ENCODE assay signal across 8 mouse cellular contexts in genomic region chr4:116821694-116822016, GRCm38 (mm10). TPM values are rescaled to one million over a fixed set of nuclear protein-coding genes. Genes with fewer than 3 reads are reported as not detected.
DNase-seq lines count a peak whose midpoint lies in the region; ATAC-seq lines count a peak whose summit lies in the region.

TSS of gene Hpdl (minus strand) at chr4:116821707.

- H3K27me3 ChIP-seq in heart, embryonic 11.5 days (ENCODE audit: control insufficient read depth, insufficient read depth, low read length): peaks cover 19% of the 10 kb centered on the region
- H3K27me3 ChIP-seq in forebrain, embryonic 13.5 days: peaks cover 26% of the 10 kb centered on the region
- H3K27me3 ChIP-seq in liver, embryonic 13.5 days: peaks cover 27% of the 10 kb centered on the region

- H3K4me2 ChIP-seq in heart, embryonic 11.5 days: peak within 1 kb of the TSS; percentile 99
- peak within 1 kb of the TSS; percentile 93 for H3K4me2 ChIP-seq in forebrain, embryonic 13.5 days
- H3K4me2 ChIP-seq in liver, embryonic 13.5 days: peak within 1 kb of the TSS; percentile 83

- DNase-seq in heart, postnatal 4 days: no peak
- no peak for DNase-seq in liver, embryonic 13.5 days
- DNase-seq in right cerebral cortex, adult 18-20 months: no peak
- no peak for DNase-seq in cerebellum, postnatal 14 days

- no peaks in the 10 kb centered on the region; the same call in 1 of the 2 replicates for H3K36me3 ChIP-seq in heart, embryonic 11.5 days (ENCODE audit: control insufficient read depth, insufficient read depth, low read length)
- H3K36me3 ChIP-seq in forebrain, embryonic 13.5 days (ENCODE audit: poor library complexity, severe bottlenecking): peaks cover 18% of the 10 kb centered on the region
- H3K36me3 ChIP-seq in liver, embryonic 13.5 days: peaks cover 10% of the 10 kb centered on the region; the same call in 1 of the 2 replicates

- H3K9me3 ChIP-seq in heart, embryonic 11.5 days (replicated peaks; ENCODE audit: control insufficient read depth, low read length): no peaks in the 10 kb centered on the region
- no peaks in the 10 kb centered on the region for H3K9me3 ChIP-seq in forebrain, embryonic 13.5 days (replicated peaks)
- no peaks in the 10 kb centered on the region for H3K9me3 ChIP-seq in liver, embryonic 13.5 days (replicated peaks)

- peak within 1 kb of the TSS; percentile 54 for H3K4me3 ChIP-seq in heart, embryonic 11.5 days (ENCODE audit: low read depth, low read length)
- peak within 1 kb of the TSS; percentile 49 for H3K4me3 ChIP-seq in forebrain, embryonic 13.5 days
- peak within 1 kb of the TSS; percentile 63 for H3K4me3 ChIP-seq in liver, embryonic 13.5 days (replicated peaks)

- peaks cover 15% of the 10 kb centered on the region; the same call in 1 of the 2 replicates for H3K4me1 ChIP-seq in heart, embryonic 11.5 days (ENCODE audit: control insufficient read depth, insufficient read depth, low read length)
- H3K4me1 ChIP-seq in forebrain, embryonic 13.5 days: peaks cover 25% of the 10 kb centered on the region
- peaks cover 48% of the 10 kb centered on the region for H3K4me1 ChIP-seq in liver, embryonic 13.5 days (replicated peaks)

- H3K9ac ChIP-seq in heart, embryonic 11.5 days (ENCODE audit: low read depth, low read length): peak within 1 kb of the TSS; percentile 72
- H3K9ac ChIP-seq in forebrain, embryonic 13.5 days: peak within 1 kb of the TSS; percentile 65
- H3K9ac ChIP-seq in liver, embryonic 13.5 days: peak within 1 kb of the TSS; percentile 67

- 12% methylated on average over 9 of the region's 9 CpGs for WGBS in heart, embryonic 11.5 days (ENCODE audit: insufficient replicate concordance)
- WGBS in forebrain, embryonic 13.5 days: 13% methylated on average over 9 of the region's 9 CpGs
- WGBS in liver, embryonic 13.5 days (ENCODE audit: insufficient replicate concordance): 11% methylated on average over 9 of the region's 9 CpGs

- H3K27ac ChIP-seq in heart, embryonic 11.5 days (ENCODE audit: low read depth, low read length): no peak within 1 kb of the TSS
- H3K27ac ChIP-seq in forebrain, embryonic 13.5 days: no peak within 1 kb of the TSS
- H3K27ac ChIP-seq in liver, embryonic 13.5 days: no peak within 1 kb of the TSS

- ATAC-seq in heart, embryonic 11.5 days (replicated peaks; ENCODE audit: insufficient number of reproducible peaks, low FRiP score, low TSS enrichment): no peak
- peak; percentile 34 for ATAC-seq in CD4-positive, CD25-positive, alpha-beta regulatory T cell, adult 4 months
- no peak for ATAC-seq in forebrain, embryonic 13.5 days
- ATAC-seq in liver, embryonic 13.5 days (ENCODE audit: low read depth): no peak
- ATAC-seq in erythroid progenitor cell, adult 5-6 weeks (replicated peaks; ENCODE audit: low FRiP score, poor library complexity, severe bottlenecking): no peak

RNA-seq across cellular contexts. Expression of gene Hpdl, which starts in this region (rescaled TPM):
- polyA plus RNA-seq in heart, embryonic 11.5 days (2014; fragmentation: Nextera tagmentation; extraction: Ambion mirVana): 0.84 and 1.1 TPM in 2 replicates
- total RNA-seq in heart, postnatal 4 days (2021): 1 to 10 TPM; 1.3 to 2.2 TPM
- polyA plus RNA-seq in CD4-positive, CD25-positive, alpha-beta regulatory T cell, adult 4 months (2017; shearing (Covaris generic)): under 1 TPM in 1 of 2 experiments, not detected in 1; 0.52 TPM
- 0.85 and 0.94 TPM in 2 replicates for polyA plus RNA-seq in forebrain, embryonic 13.5 days (2015; fragmentation: Nextera tagmentation; extraction: Ambion mirVana)
- 0.53 and 0.58 TPM in 2 replicates for polyA plus RNA-seq in liver, embryonic 13.5 days (2015; fragmentation: Nextera tagmentation; extraction: Ambion mirVana)
- not detected in 2 replicates for total RNA-seq in erythroid progenitor cell, adult 5-6 weeks (2015; ENCODE audit: low replicate concordance)
- total RNA-seq in erythroid progenitor cell, adult 5-6 weeks (2017; ENCODE audit: low replicate concordance): not detected in 2 replicates

Comparison
In these comparisons a context has a peak if more than half of its experiments do, and no peak if none do; other contexts are left out.
1. Peak in ATAC-seq in CD4-positive, CD25-positive, alpha-beta regulatory T cell, adult 4 months; RNA of the gene not detected or under 1 TPM.